Mouse (Mus musculus) midbrain, embryonic 14.5 days (tissue): ENCODE results near the gene Oser1. TPM values are rescaled to one million over a fixed set of nuclear protein-coding genes. Genes with fewer than 3 reads are reported as not detected.

Experiments used
- ATAC-seq: fragments of 200-750 bp; cut with Nextera tagmentation; 2 replicates; pipeline ENCODE4 v1.8.0; 2017; ENCODE audit warnings: moderate number of reproducible peaks, moderate library complexity; ENCODE audit not compliant: low FRiP score, low TSS enrichment
- DNase-seq: peaks from one replicate; pipeline ENCODE4 v3.0.0-alpha.2; 2015
- H3K27ac ChIP-seq: fragments of 300-500 bp; sonication (generic); replicated peaks from 2 replicates; pipeline ENCODE4 v1.5.1; 2014; ENCODE audit warnings: mild to moderate bottlenecking, low read depth, low read length, moderate library complexity
- H3K27me3 ChIP-seq: fragments of 300-500 bp; sonication (generic); 2 replicates; pipeline ENCODE4 v1.6.1; 2014; ENCODE audit warnings: low read length, control low read depth, mixed read lengths; ENCODE audit not compliant: control insufficient read depth, insufficient read depth
- H3K36me3 ChIP-seq: fragments of 300-500 bp; sonication (generic); 2 replicates; pipeline ENCODE4 v1.6.1; 2014; ENCODE audit warnings: low read length, control low read depth; ENCODE audit not compliant: control insufficient read depth, insufficient read depth
- H3K4me1 ChIP-seq: fragments of 300-500 bp; sonication (generic); 2 replicates; pipeline ENCODE4 v1.6.1; 2014; ENCODE audit warnings: mild to moderate bottlenecking, antibody characterized with exemption, low read length, control low read depth; ENCODE audit not compliant: control insufficient read depth, insufficient read depth
- H3K4me2 ChIP-seq: fragments of 300-500 bp; sonication (generic); 2 replicates; pipeline ENCODE4 v1.6.1; 2014; ENCODE audit warnings: mild to moderate bottlenecking, low read length, moderate library complexity
- H3K4me3 ChIP-seq: fragments of 300-500 bp; sonication (generic); replicated peaks from 2 replicates; pipeline ENCODE4 v1.5.1; 2014; ENCODE audit warnings: low read depth, low read length
- H3K9ac ChIP-seq: fragments of 300-500 bp; sonication (generic); replicated peaks from 2 replicates; pipeline ENCODE4 v1.6.1; 2014; ENCODE audit warnings: mild to moderate bottlenecking, low read length, moderate library complexity
- H3K9me3 ChIP-seq: fragments of 300-500 bp; sonication (generic); 2 replicates; pipeline ENCODE4 v1.6.1; 2016; ENCODE audit warnings: low read length, control low read depth, mixed read lengths; ENCODE audit not compliant: control insufficient read depth
- WGBS: fragments of 180-500 bp; shearing (Covaris S2); extraction: QIAGEN DNeasy Blood & Tissue Kit; methylation state at CpG from one replicate; pipeline ENCODE4 v1.1.7; 2014; 5-methylcytosine and 5-hydroxymethylcytosine counted together
- polyA plus RNA-seq: library from polyadenylated mRNA; unstranded; fragments of >200 nt; fragmentation: Nextera tagmentation; extraction: Ambion mirVana; gene quantifications from 2 replicates; pipeline ENCODE4 v1.2.1, GENCODE M21; 2014

The Oser1 gene
- 78.5 and 84.3 TPM in 2 replicates for polyA plus RNA-seq

GRCm38 (mm10) chr2:163424597-163424996 lies at the start of gene Oser1:
TSS of gene Oser1 (minus strand) at chr2:163424697.
- no peak for DNase-seq
- no peak within 1 kb of the TSS for H3K9ac ChIP-seq
- H3K27ac ChIP-seq, result no peak within 1 kb of the TSS
- no peaks in the 10 kb centered on the region for H3K9me3 ChIP-seq
- peaks cover 13% of the 10 kb centered on the region for H3K4me1 ChIP-seq
- H3K4me3 ChIP-seq, result no peak within 1 kb of the TSS
- peaks cover 7% of the 10 kb centered on the region; the same call in 1 of the 2 replicates for H3K36me3 ChIP-seq
- no peaks in the 10 kb centered on the region for H3K27me3 ChIP-seq
- H3K4me2 ChIP-seq, result no peak within 1 kb of the TSS
- 79% methylated on average over 6 of the region's 6 CpGs for WGBS
- ATAC-seq, result no peak

GRCm38 (mm10) chr2:163472466-163472851 lies 48.0 kb upstream of the Oser1 start, which contains the start of gene Fitm2:
TSS of gene Fitm2 (minus strand) at chr2:163472629.
- ATAC-seq (peak; percentile 95), DNase-seq (peak; percentile 98)
- H3K9ac ChIP-seq, result peak within 1 kb of the TSS; percentile 85
- H3K9me3 ChIP-seq, result no peaks in the 10 kb centered on the region
- peak within 1 kb of the TSS; percentile 78 for H3K4me3 ChIP-seq
- WGBS, result under 1% methylated on average over 30 of the region's 30 CpGs
- peaks cover 23% of the 10 kb centered on the region for H3K36me3 ChIP-seq
- H3K4me2 ChIP-seq, result peak within 1 kb of the TSS; percentile 86
- H3K27ac ChIP-seq, result peak within 1 kb of the TSS; percentile 80
- H3K27me3 ChIP-seq, result no peaks in the 10 kb centered on the region
- H3K4me1 ChIP-seq, result peaks cover 7% of the 10 kb centered on the region

GRCm38 (mm10) chr2:163471710-163472465 lies 47.4 kb upstream of the Oser1 start:
- ATAC-seq, result peak; percentile 74
- peak overlapping the region; percentile 80 for H3K27ac ChIP-seq
- DNase-seq, result no peak
- H3K36me3 ChIP-seq, result peaks cover 26% of the 10 kb centered on the region
- H3K27me3 ChIP-seq, result no peaks in the 10 kb centered on the region
- no peaks in the 10 kb centered on the region for H3K9me3 ChIP-seq
- peak overlapping the region; percentile 86 for H3K4me2 ChIP-seq
- peak overlapping the region; percentile 78 for H3K4me3 ChIP-seq
- peak overlapping the region; percentile 85 for H3K9ac ChIP-seq
- H3K4me1 ChIP-seq, result peaks cover 7% of the 10 kb centered on the region
- WGBS, result 6% methylated on average over 36 of the region's 36 CpGs

GRCm38 (mm10) chr2:163471136-163471535 lies 46.6 kb upstream of the Oser1 start:
- WGBS, result 84% methylated on average over 3 of the region's 3 CpGs
- 0 out of 2 replicates have a peak overlapping the region, but pooled peaks have one; percentile 85 for H3K9ac ChIP-seq

GRCm38 (mm10) chr2:163469711-163470110 lies 45.2 kb upstream of the Oser1 start:
- Histone ChIP-seq H3K27me3 (no peaks in the 10 kb centered on the region), H3K9me3 (no peaks in the 10 kb centered on the region), H3K4me1 (peaks cover 7% of the 10 kb centered on the region), H3K36me3 (peaks cover 38% of the 10 kb centered on the region), H3K27ac (no peak overlapping the region), H3K4me2 (no peak overlapping the region), H3K4me3 (no peak overlapping the region), H3K9ac (no peak overlapping the region)
- ATAC-seq (no peak), DNase-seq (no peak)
- 93% methylated on average over 15 of the region's 15 CpGs for WGBS

More at GRCm38 (mm10) chr2:163471136-163471535, 46.6 kb upstream of the Oser1 start:
- DNase-seq (no peak), ATAC-seq (no peak)
- Histone ChIP-seq H3K4me3 (peak overlapping the region; percentile 78), H3K4me1 (peaks cover 7% of the 10 kb centered on the region), H3K9me3 (no peaks in the 10 kb centered on the region), H3K27ac (no peak overlapping the region), H3K36me3 (peaks cover 33% of the 10 kb centered on the region), H3K27me3 (no peaks in the 10 kb centered on the region), H3K4me2 (peak overlapping the region; percentile 86)

- H3K4me1 ChIP-seq, result peaks cover 7% of the 10 kb centered on the region
- H3K4me2 ChIP-seq, result no peak overlapping the region
- no peak overlapping the region for H3K4me3 ChIP-seq
- WGBS, result 93% methylated on average over 6 of the region's 6 CpGs
- no peak overlapping the region for H3K27ac ChIP-seq
- ATAC-seq (no peak), DNase-seq (no peak)
- H3K9ac ChIP-seq, result no peak overlapping the region
- H3K36me3 ChIP-seq, result peaks cover 38% of the 10 kb centered on the region
- no peaks in the 10 kb centered on the region for H3K27me3 ChIP-seq
- no peaks in the 10 kb centered on the region for H3K9me3 ChIP-seq
Measured at GRCm38 (mm10) chr2:163468866-163469265, 44.4 kb upstream of the Oser1 start.

- Histone ChIP-seq H3K4me1 (peaks cover 7% of the 10 kb centered on the region), H3K4me3 (no peak overlapping the region), H3K27me3 (no peaks in the 10 kb centered on the region), H3K36me3 (peaks cover 38% of the 10 kb centered on the region), H3K4me2 (no peak overlapping the region), H3K9ac (no peak overlapping the region), H3K27ac (no peak overlapping the region), H3K9me3 (no peaks in the 10 kb centered on the region)
- DNase-seq (no peak), ATAC-seq (no peak)
- WGBS, result 93% methylated on average over 6 of the region's 6 CpGs
Measured at GRCm38 (mm10) chr2:163467585-163467984, 43.1 kb upstream of the Oser1 start.

- ATAC-seq (no peak), DNase-seq (no peak)
- WGBS, result 84% methylated on average over 8 of the region's 8 CpGs
- Histone ChIP-seq H3K9ac (no peak overlapping the region), H3K27me3 (no peaks in the 10 kb centered on the region), H3K27ac (no peak overlapping the region), H3K4me2 (no peak overlapping the region), H3K4me1 (peaks cover 7% of the 10 kb centered on the region), H3K9me3 (no peaks in the 10 kb centered on the region), H3K4me3 (no peak overlapping the region), H3K36me3 (peaks cover 38% of the 10 kb centered on the region)
Measured at GRCm38 (mm10) chr2:163466771-163467170, 42.3 kb upstream of the Oser1 start.

GRCm38 (mm10) chr2:163464562-163464961 lies 40.1 kb upstream of the Oser1 start:
- no peaks in the 10 kb centered on the region for H3K9me3 ChIP-seq
- no peak overlapping the region for H3K4me2 ChIP-seq
- no peaks in the 10 kb centered on the region for H3K27me3 ChIP-seq
- no peak overlapping the region for H3K27ac ChIP-seq
- WGBS, result 77% methylated on average over 6 of the region's 6 CpGs
- no peak overlapping the region for H3K9ac ChIP-seq
- no peak for ATAC-seq
- H3K36me3 ChIP-seq, result peaks cover 34% of the 10 kb centered on the region
- H3K4me1 ChIP-seq, result no peaks in the 10 kb centered on the region
- DNase-seq, result no peak
- no peak overlapping the region for H3K4me3 ChIP-seq
